Mouse (Mus musculus): ENCODE data around the gene Trim27. TPM values are rescaled to one million over a fixed set of nuclear protein-coding genes. Genes with fewer than 3 reads are reported as not detected.

The Trim27 gene
- polyA plus RNA-seq, 1 experiment from 2014 or later: 102 TPM

DNA sequence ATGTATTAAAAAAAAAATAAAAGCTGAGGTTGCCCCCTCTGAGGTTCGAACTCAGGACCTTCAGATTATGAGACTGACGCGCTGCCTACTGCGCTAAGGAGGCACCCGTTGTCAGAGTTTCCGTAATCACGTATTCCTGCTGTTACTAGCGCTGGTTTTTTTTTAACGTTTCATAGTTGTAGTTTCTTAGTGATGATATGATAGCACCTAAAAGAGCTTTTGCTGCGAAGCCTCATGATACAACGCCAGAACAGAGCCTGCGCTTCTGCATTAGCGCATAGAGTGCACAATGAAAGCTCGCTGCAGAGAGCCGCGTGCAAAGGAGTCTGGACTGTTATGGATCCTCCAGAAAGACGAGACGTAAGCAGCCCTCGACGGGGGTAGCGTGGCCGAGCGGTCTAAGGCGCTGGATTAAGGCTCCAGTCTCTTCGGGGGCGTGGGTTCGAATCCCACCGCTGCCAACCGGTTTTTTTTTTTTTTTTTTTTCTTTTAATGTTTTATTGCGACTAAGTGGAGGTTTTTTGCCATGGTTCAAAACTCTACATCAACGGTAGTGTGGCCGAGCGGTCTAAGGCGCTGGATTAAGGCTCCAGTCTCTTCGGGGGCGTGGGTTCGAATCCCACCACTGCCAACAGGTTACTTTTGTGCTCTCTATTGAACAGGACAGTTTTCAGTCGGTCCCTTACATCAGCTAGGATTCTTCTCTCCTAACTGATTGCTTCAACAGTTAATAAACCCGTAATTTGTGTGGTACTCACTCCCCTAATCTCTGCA, 9.4 kb upstream of the Trim27 start:
- WGBS (ENCODE audit: insufficient replicate concordance): under 1% methylated on average over 39 of the region's 39 CpGs
- H3K36me3 ChIP-seq (ENCODE audit: control insufficient read depth, insufficient read depth, low read length): no peaks in the 10 kb centered on the region
- ATAC-seq (replicated peaks; ENCODE audit: insufficient number of reproducible peaks, low FRiP score, low TSS enrichment): peak; percentile 79
- peak overlapping the region; percentile 59; the same call in 1 of the 2 replicates for H3K9ac ChIP-seq (ENCODE audit: low read depth, low read length)
- peak overlapping the region; percentile 90 for H3K4me2 ChIP-seq
- no peaks in the 10 kb centered on the region for H3K4me1 ChIP-seq (ENCODE audit: control insufficient read depth, insufficient read depth, low read length)
- no peak overlapping the region for H3K27ac ChIP-seq (ENCODE audit: low read depth, low read length)
- no peaks in the 10 kb centered on the region for H3K9me3 ChIP-seq (replicated peaks; ENCODE audit: control insufficient read depth, low read length)
- no peaks in the 10 kb centered on the region for H3K27me3 ChIP-seq (ENCODE audit: control insufficient read depth, insufficient read depth, low read length)
- peak overlapping the region; percentile 63 for H3K4me3 ChIP-seq (ENCODE audit: low read depth, low read length)

- Histone ChIP-seq H3K9me3 (replicated peaks; ENCODE audit: control insufficient read depth, low read length) (no peaks in the 10 kb centered on the region), H3K27me3 (ENCODE audit: control insufficient read depth, insufficient read depth, low read length) (no peaks in the 10 kb centered on the region), H3K4me1 (ENCODE audit: control insufficient read depth, insufficient read depth, low read length) (no peaks in the 10 kb centered on the region), H3K36me3 (ENCODE audit: control insufficient read depth, insufficient read depth, low read length) (no peaks in the 10 kb centered on the region), H3K9ac (ENCODE audit: low read depth, low read length) (peak overlapping the region; percentile 52; the same call in 1 of the 2 replicates), H3K27ac (ENCODE audit: low read depth, low read length) (no peak overlapping the region), H3K4me3 (ENCODE audit: low read depth, low read length) (peak overlapping the region; percentile 63), H3K4me2 (peak overlapping the region; percentile 57)
- ATAC-seq (replicated peaks; ENCODE audit: insufficient number of reproducible peaks, low FRiP score, low TSS enrichment): no peak
- WGBS (ENCODE audit: insufficient replicate concordance): 39% methylated on average over 17 of the region's 17 CpGs
These were observed 8.7 kb upstream of the Trim27 start for GRCm38 (mm10) chr13:21170431-21171155.

DNA sequence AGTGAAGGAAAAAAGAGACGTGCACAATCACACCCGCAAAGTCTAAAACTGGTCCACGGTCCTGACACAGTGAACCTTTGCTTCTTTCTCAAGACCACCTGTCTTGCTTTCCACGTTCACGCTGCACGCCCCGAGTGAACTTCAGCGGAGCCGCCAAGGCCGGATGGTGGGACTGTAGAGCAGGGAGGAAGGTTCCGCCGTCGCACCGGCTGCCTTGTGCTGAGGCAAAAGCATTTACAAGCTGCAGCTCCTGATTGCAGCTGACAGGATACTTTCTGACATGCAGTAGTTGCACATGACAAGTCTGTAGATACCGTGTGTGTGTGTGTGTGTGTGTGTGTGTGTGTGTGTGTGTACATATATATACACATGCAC, 8.1 kb upstream of the Trim27 start:
- peak overlapping the region; percentile 39 for H3K4me3 ChIP-seq (ENCODE audit: low read depth, low read length)
- no peak overlapping the region for H3K27ac ChIP-seq (ENCODE audit: low read depth, low read length)
- H3K36me3 ChIP-seq (ENCODE audit: control insufficient read depth, insufficient read depth, low read length): no peaks in the 10 kb centered on the region
- peak overlapping the region; percentile 52; the same call in 1 of the 2 replicates for H3K9ac ChIP-seq (ENCODE audit: low read depth, low read length)
- H3K4me2 ChIP-seq: peak overlapping the region; percentile 57
- ATAC-seq (replicated peaks; ENCODE audit: insufficient number of reproducible peaks, low FRiP score, low TSS enrichment): no peak
- H3K27me3 ChIP-seq (ENCODE audit: control insufficient read depth, insufficient read depth, low read length): no peaks in the 10 kb centered on the region
- H3K9me3 ChIP-seq (replicated peaks; ENCODE audit: control insufficient read depth, low read length): no peaks in the 10 kb centered on the region
- H3K4me1 ChIP-seq (ENCODE audit: control insufficient read depth, insufficient read depth, low read length): no peaks in the 10 kb centered on the region
- 8% methylated on average over 15 of the region's 15 CpGs for WGBS (ENCODE audit: insufficient replicate concordance)

DNA sequence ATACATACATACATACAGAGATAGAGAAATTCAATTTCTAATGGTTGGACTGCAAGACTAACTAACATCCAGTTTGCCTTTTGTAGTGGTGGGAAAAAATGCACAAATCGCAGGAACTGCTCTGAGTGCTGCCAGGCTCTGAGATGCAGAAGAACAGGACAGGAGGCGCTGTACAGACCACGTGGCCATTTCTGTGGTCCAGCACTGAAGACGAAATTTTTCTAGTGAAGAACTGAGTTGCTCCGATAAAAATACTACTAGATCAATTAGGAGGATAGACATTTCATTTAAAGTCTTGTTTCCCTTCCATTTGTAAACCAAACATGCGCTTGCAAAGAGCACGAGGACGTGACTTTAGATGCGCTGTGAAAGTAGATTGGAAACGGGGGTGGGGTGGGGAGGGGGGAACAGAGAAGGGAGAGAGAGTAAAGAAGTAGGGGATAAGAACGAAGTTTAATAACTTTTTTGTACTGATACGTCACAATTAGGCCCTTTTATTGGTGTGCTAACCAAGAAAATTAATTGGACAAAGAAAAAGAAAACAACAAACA, 7.6 kb upstream of the Trim27 start:
- Histone ChIP-seq H3K4me2 (peak overlapping the region; percentile 57), H3K9me3 (replicated peaks; ENCODE audit: control insufficient read depth, low read length) (no peaks in the 10 kb centered on the region), H3K36me3 (ENCODE audit: control insufficient read depth, insufficient read depth, low read length) (no peaks in the 10 kb centered on the region), H3K4me1 (ENCODE audit: control insufficient read depth, insufficient read depth, low read length) (no peaks in the 10 kb centered on the region), H3K27me3 (ENCODE audit: control insufficient read depth, insufficient read depth, low read length) (no peaks in the 10 kb centered on the region), H3K4me3 (ENCODE audit: low read depth, low read length) (peak overlapping the region; percentile 39), H3K27ac (ENCODE audit: low read depth, low read length) (no peak overlapping the region), H3K9ac (ENCODE audit: low read depth, low read length) (peak overlapping the region; percentile 12; the same call in 1 of the 2 replicates)
- ATAC-seq (replicated peaks; ENCODE audit: insufficient number of reproducible peaks, low FRiP score, low TSS enrichment): no peak
- WGBS (ENCODE audit: insufficient replicate concordance): 0% methylated on average over 12 of the region's 12 CpGs

- peak overlapping the region; percentile 39 for H3K4me3 ChIP-seq (ENCODE audit: low read depth, low read length)
- no peaks in the 10 kb centered on the region for H3K9me3 ChIP-seq (replicated peaks; ENCODE audit: control insufficient read depth, low read length)
- H3K36me3 ChIP-seq (ENCODE audit: control insufficient read depth, insufficient read depth, low read length): no peaks in the 10 kb centered on the region
- peak overlapping the region; percentile 39; the same call in 1 of the 2 replicates for H3K9ac ChIP-seq (ENCODE audit: low read depth, low read length)
- WGBS (ENCODE audit: insufficient replicate concordance): 1% methylated on average over 16 of the region's 16 CpGs
- H3K27ac ChIP-seq (ENCODE audit: low read depth, low read length): no peak overlapping the region
- no peaks in the 10 kb centered on the region for H3K27me3 ChIP-seq (ENCODE audit: control insufficient read depth, insufficient read depth, low read length)
- peak overlapping the region; percentile 57 for H3K4me2 ChIP-seq
- H3K4me1 ChIP-seq (ENCODE audit: control insufficient read depth, insufficient read depth, low read length): no peaks in the 10 kb centered on the region
- peak; percentile 66 for ATAC-seq (replicated peaks; ENCODE audit: insufficient number of reproducible peaks, low FRiP score, low TSS enrichment)
These were observed 6.8 kb upstream of the Trim27 start for GRCm38 (mm10) chr13:21172241-21173027.

DNA sequence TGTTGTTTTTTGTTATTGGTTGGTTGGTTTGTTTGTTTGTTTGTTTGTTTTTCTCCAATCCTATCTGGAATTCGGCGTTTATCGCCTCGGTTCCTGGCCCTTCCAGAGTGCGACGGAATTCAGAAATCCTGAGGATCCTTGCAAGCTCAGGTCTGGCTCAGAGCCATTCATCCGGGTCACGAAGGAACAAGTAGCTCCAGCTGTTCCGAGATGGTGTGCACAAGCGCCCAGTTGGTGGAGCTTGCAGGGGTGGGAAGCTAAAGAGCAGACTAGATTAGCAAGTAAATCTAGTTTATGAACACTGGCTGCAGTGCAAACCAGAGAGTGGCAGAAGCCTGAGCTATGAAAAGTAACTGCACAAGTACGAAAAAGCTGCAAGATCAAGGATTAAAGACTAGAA, 6.2 kb upstream of the Trim27 start:
- Histone ChIP-seq H3K27ac (ENCODE audit: low read depth, low read length) (peak overlapping the region; percentile 66), H3K4me1 (ENCODE audit: control insufficient read depth, insufficient read depth, low read length) (no peaks in the 10 kb centered on the region), H3K9me3 (replicated peaks; ENCODE audit: control insufficient read depth, low read length) (no peaks in the 10 kb centered on the region), H3K4me2 (peak overlapping the region; percentile 57), H3K9ac (ENCODE audit: low read depth, low read length) (peak overlapping the region; percentile 62), H3K4me3 (ENCODE audit: low read depth, low read length) (peak overlapping the region; percentile 39), H3K27me3 (ENCODE audit: control insufficient read depth, insufficient read depth, low read length) (no peaks in the 10 kb centered on the region), H3K36me3 (ENCODE audit: control insufficient read depth, insufficient read depth, low read length) (no peaks in the 10 kb centered on the region)
- 2% methylated on average over 11 of the region's 11 CpGs for WGBS (ENCODE audit: insufficient replicate concordance)
- ATAC-seq (replicated peaks; ENCODE audit: insufficient number of reproducible peaks, low FRiP score, low TSS enrichment): no peak

- H3K27ac ChIP-seq (ENCODE audit: low read depth, low read length): no peak overlapping the region
- WGBS (ENCODE audit: insufficient replicate concordance): 71% methylated on average over 10 of the region's 11 CpGs
- ATAC-seq (replicated peaks; ENCODE audit: insufficient number of reproducible peaks, low FRiP score, low TSS enrichment): no peak
- no peaks in the 10 kb centered on the region for H3K36me3 ChIP-seq (ENCODE audit: control insufficient read depth, insufficient read depth, low read length)
- H3K4me2 ChIP-seq: no peak overlapping the region
- no peaks in the 10 kb centered on the region for H3K27me3 ChIP-seq (ENCODE audit: control insufficient read depth, insufficient read depth, low read length)
- no peaks in the 10 kb centered on the region for H3K9me3 ChIP-seq (replicated peaks; ENCODE audit: control insufficient read depth, low read length)
- H3K9ac ChIP-seq (ENCODE audit: low read depth, low read length): no peak overlapping the region
- H3K4me1 ChIP-seq (ENCODE audit: control insufficient read depth, insufficient read depth, low read length): peaks cover 5% of the 10 kb centered on the region
- no peak overlapping the region for H3K4me3 ChIP-seq (ENCODE audit: low read depth, low read length)
These were observed 2.5 kb upstream of the Trim27 start for GRCm38 (mm10) chr13:21176733-21177132.

- WGBS (ENCODE audit: insufficient replicate concordance): 69% methylated on average over 5 of the region's 5 CpGs
These were observed 1.6 kb upstream of the Trim27 start for GRCm38 (mm10) chr13:21177657-21178056.

More at GRCm38 (mm10) chr13:21177657-21178056, 1.6 kb upstream of the Trim27 start:
- no peaks in the 10 kb centered on the region for H3K9me3 ChIP-seq (replicated peaks; ENCODE audit: control insufficient read depth, low read length)
- 0 out of 2 replicates have a peak, but pooled peaks cover 5% of the 10 kb centered on the region for H3K36me3 ChIP-seq (ENCODE audit: control insufficient read depth, insufficient read depth, low read length)
- H3K4me2 ChIP-seq: no peak overlapping the region
- peaks cover 15% of the 10 kb centered on the region for H3K4me1 ChIP-seq (ENCODE audit: control insufficient read depth, insufficient read depth, low read length)
- no peaks in the 10 kb centered on the region for H3K27me3 ChIP-seq (ENCODE audit: control insufficient read depth, insufficient read depth, low read length)
- no peak for ATAC-seq (replicated peaks; ENCODE audit: insufficient number of reproducible peaks, low FRiP score, low TSS enrichment)
- no peak overlapping the region for H3K9ac ChIP-seq (ENCODE audit: low read depth, low read length)
- H3K27ac ChIP-seq (ENCODE audit: low read depth, low read length): no peak overlapping the region
- no peak overlapping the region for H3K4me3 ChIP-seq (ENCODE audit: low read depth, low read length)
